Mouse (Mus musculus): ENCODE measurements around the gene Rhot2. TPM values are rescaled to one million over a fixed set of nuclear protein-coding genes. Genes with fewer than 3 reads are reported as not detected.

Gene Rhot2
- 10 to 100 TPM; 21.2 to 32.3 (median 23.4) TPM for polyA plus RNA-seq (2017; shearing (Covaris generic))

GRCm38 (mm10) chr17:25844396-25844901 lies at the start of gene Rhot2:
Gene Rhot2, minus strand, starts transcription at chr17:25844851.
- ATAC-seq: peak; percentile 100

- ATAC-seq: peak; percentile 71
These were observed 49.4 kb upstream of the Rhot2 start for GRCm38 (mm10) chr17:25893975-25894617.

GRCm38 (mm10) chr17:25888837-25889236 lies 44.2 kb upstream of the Rhot2 start:
- ATAC-seq: no peak

- no peak for ATAC-seq
These were observed 42.8 kb upstream of the Rhot2 start for GRCm38 (mm10) chr17:25887467-25887866.

- ATAC-seq: no peak
These were observed 42.2 kb upstream of the Rhot2 start for GRCm38 (mm10) chr17:25886806-25887205.

- no peak for ATAC-seq
These were observed 41.0 kb upstream of the Rhot2 start for GRCm38 (mm10) chr17:25885636-25886035.

GRCm38 (mm10) chr17:25883824-25884223 lies 39.2 kb upstream of the Rhot2 start:
- no peak for ATAC-seq

- no peak for ATAC-seq
These were observed 38.6 kb upstream of the Rhot2 start for GRCm38 (mm10) chr17:25883268-25883667.

GRCm38 (mm10) chr17:25882306-25882705 lies 37.7 kb upstream of the Rhot2 start:
- no peak for ATAC-seq

- ATAC-seq: no peak
These were observed 37.0 kb upstream of the Rhot2 start for GRCm38 (mm10) chr17:25881691-25882090.

- ATAC-seq: no peak
These were observed 36.4 kb upstream of the Rhot2 start for GRCm38 (mm10) chr17:25880913-25881641.

- no peak for ATAC-seq
These were observed 35.7 kb upstream of the Rhot2 start, which contains the start of gene Wfikkn1 for GRCm38 (mm10) chr17:25880196-25880910. Gene Wfikkn1, minus strand, starts transcription at chr17:25880858.

- ATAC-seq: no peak
These were observed 35.1 kb upstream of the Rhot2 start for GRCm38 (mm10) chr17:25879750-25880149.

- ATAC-seq: no peak
These were observed 34.6 kb upstream of the Rhot2 start for GRCm38 (mm10) chr17:25879261-25879660.

- no peak for ATAC-seq
These were observed 34.0 kb upstream of the Rhot2 start for GRCm38 (mm10) chr17:25878611-25879180.

- no peak for ATAC-seq
These were observed 33.3 kb upstream of the Rhot2 start for GRCm38 (mm10) chr17:25877741-25878610.

- no peak for ATAC-seq
These were observed 32.4 kb upstream of the Rhot2 start for GRCm38 (mm10) chr17:25877025-25877424.

- no peak for ATAC-seq
These were observed 31.8 kb upstream of the Rhot2 start for GRCm38 (mm10) chr17:25876347-25876915.

- ATAC-seq: peak; percentile 77
These were observed 30.8 kb upstream of the Rhot2 start for GRCm38 (mm10) chr17:25875171-25876136.

- ATAC-seq: peak; percentile 80
These were observed 30.1 kb upstream of the Rhot2 start, which contains the start of gene Mettl26 for GRCm38 (mm10) chr17:25874721-25875170. Gene Mettl26, plus strand, starts transcription at chr17:25875074.

All from inflammation-experienced regulatory T-cells, adult 6 months (primary cell).